Mouse (Mus musculus) T-cell, adult 2 months (primary cell): Measurements from ENCODE around the gene Zmynd15.

Experiments used
- DNase-seq: peaks from one replicate; pipeline ENCODE4 v3.0.0; 2022; ENCODE audit warnings: low spot score

Zmynd15 gene

DNA sequence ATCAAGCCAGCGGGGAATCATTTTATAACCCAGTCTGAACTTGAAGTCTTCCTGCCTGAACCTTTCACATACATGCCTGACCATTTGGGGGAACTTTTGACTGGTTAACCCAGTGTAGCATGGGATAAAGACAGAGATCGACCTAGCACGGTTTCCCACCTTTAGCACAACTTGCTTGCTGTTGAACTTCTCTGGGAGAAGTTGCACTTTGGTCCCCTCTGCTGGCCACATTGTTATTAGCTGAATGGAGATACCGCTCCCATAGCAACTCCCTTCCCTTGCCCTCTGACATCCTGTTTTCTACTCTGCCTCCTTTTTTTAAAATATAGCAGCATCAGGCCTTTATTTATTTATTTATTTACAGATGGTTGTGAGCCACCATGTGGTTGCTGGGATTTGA is 47.2 kb downstream of the Zmynd15 start:
- peak; percentile 79 for DNase-seq

DNA sequence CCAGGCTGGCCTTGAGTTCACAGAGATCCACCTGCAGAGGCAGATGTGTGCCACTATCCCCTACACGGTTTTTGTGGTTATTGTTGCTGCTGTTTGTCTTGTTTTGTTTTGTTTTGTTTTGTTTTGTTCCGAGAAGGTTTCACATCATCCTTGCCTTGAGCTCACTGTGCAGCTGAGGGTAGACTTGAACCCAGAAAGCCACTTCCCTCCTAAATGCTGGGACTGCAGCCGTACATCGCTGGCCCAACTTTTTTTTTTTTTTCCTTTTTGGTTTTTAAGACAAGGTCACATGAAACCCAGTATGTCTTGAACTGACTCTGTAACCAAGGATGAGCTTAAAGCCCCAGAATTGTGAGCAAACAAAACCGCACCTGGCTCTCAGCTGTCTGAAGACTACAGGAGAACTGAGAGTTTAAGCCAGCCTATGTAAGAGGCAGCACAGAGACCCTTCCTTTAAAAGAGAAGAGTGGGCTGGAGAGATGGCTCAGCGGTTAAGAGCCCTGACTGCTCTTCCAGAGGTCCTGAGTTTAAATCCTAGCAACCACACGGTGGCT is 47.8 kb downstream of the Zmynd15 start:
- no peak for DNase-seq

- DNase-seq = peak; percentile 66
Observed at GRCm38 (mm10) chr11:70509753-70510564, 50.7 kb downstream of the Zmynd15 start.

- no peak for DNase-seq
Observed at GRCm38 (mm10) chr11:70511242-70511641, 52.0 kb downstream of the Zmynd15 start.

GRCm38 (mm10) chr11:70511825-70512224 is 52.6 kb downstream of the Zmynd15 start:
- DNase-seq = no peak

DNA sequence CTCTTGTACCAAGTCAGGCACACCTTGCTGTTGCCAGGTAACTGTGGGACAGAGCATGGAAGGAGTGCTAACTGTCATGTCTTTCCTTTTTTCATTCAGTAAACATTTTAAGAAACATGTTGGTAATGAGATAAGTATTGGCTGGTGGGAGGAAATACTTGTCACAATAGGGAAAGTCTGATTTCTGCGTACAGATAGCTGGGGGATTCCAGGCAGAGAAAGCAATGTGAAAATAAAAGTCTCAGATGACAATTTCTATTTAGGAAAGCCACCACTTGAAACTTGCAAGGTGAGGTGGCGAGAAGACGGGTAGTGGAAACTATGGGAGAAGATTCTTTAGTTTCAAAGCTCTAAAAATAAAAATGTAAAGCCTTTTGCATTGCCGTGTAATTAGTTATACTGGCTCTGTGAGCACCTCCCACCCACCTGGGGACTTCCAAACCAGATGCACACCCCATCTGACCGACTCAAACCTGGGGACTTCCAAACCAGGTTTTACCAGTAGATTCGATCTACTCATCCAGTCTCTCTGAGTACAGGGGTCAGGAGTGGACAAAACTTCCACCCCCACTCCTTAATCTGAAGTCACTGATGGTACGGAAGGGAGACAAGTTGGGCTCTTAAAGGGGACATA is 53.6 kb downstream of the Zmynd15 start:
- no peak for DNase-seq

- DNase-seq = no peak
Observed at GRCm38 (mm10) chr11:70513520-70513919, 54.3 kb downstream of the Zmynd15 start.

DNA sequence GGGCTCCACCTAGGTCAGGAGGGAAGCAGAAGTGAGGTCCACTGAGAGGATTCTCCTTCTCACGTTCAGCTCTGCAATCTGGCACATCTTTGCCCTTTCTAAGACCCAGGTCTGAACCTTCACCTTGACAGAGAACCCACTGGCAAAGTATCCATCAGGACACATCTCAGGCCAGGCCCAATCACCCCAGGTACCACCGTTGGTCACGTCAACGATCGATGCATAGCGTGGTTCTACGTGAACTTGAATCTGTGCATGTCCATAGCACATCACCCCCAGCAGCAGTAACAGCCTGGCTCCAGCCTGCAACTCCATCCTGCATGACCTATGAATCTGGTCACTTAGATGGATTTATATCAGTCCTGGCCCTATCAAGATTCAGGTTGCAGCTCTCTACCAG is 55.1 kb downstream of the Zmynd15 start, which contains the start of gene Vmo1:
Gene Vmo1, minus strand, starts transcription at position 329 of the 400 bp plus-strand sequence.
- DNase-seq = no peak
